ENCODE assay signal across 15 mouse cellular contexts in genomic region chr4:133620668-133621067, GRCm38 (mm10). TPM values are rescaled to one million over a fixed set of nuclear protein-coding genes. Genes with fewer than 3 reads are reported as not detected.
DNase-seq lines count a peak whose midpoint lies in the region; ATAC-seq and TF ChIP-seq lines count a peak whose summit lies in the region.
"Had no signal": no experiment of that assay in that cellular context is flagged by ENCODE, and none has a peak within 500 bp of the region (broad histone marks: within the 10 kb centered on the region; RNA-seq: fewer than 3 reads in every experiment).

No protein-coding gene starts in this region.

- no peak overlapping the region for H3K4me3 ChIP-seq in liver, embryonic 13.5 days (replicated peaks)
- no peak overlapping the region for H3K4me3 ChIP-seq in ES-E14 (ENCODE audit: insufficient read depth in 1 of 2, low read depth in 1 of 2, low read length in 2 of 2, poor library complexity in 1 of 2, severe bottlenecking in 1 of 2)
- H3K4me3 ChIP-seq: forebrain, embryonic 13.5 days; limb, embryonic 15.5 days; midbrain, embryonic 10.5 days; myocyte had no signal

- WGBS in liver, embryonic 13.5 days (ENCODE audit: insufficient replicate concordance), result 68% methylated on average over 8 of the region's 8 CpGs

- no peak for ATAC-seq in liver, embryonic 13.5 days (ENCODE audit: low read depth)
- peak; percentile 23 for ATAC-seq in neutrophil, adult 5-6 weeks (ENCODE audit: extremely low read depth, insufficient number of reproducible peaks, low FRiP score, poor library complexity, severe bottlenecking)
- ATAC-seq: forebrain, embryonic 13.5 days had no signal

- DNase-seq in liver, embryonic 13.5 days, result no peak
- DNase-seq in liver (no peak), ES-E14 (ENCODE audit: low read depth, low spot score) (no peak)
- peak; percentile 87 for DNase-seq in CD4-positive helper T cell, adult 2 months (ENCODE audit: low read depth, low spot score)
- no peak for DNase-seq in cerebellum, postnatal 4 days (ENCODE audit: low spot score in 2 of 2)
- DNase-seq in retina, embryonic 14.5 days (ENCODE audit: low spot score), result no peak
- DNase-seq: adrenal gland, postnatal 36 days; cerebellum, adult 11 months; lung, postnatal 14 days; right cerebral cortex, postnatal 4 days had no signal

- peaks cover 45% of the 10 kb centered on the region for H3K4me1 ChIP-seq in liver, embryonic 13.5 days (replicated peaks)
- H3K4me1 ChIP-seq in ES-E14 (ENCODE audit: control insufficient read depth in 2 of 2, insufficient read depth in 2 of 2, low read length in 2 of 2, poor library complexity in 1 of 2), result peaks cover 7 to 31% of the 10 kb centered on the region in 2 experiments; a peak in 3 of 4 replicates
- H3K4me1 ChIP-seq: forebrain, embryonic 13.5 days; limb, embryonic 15.5 days had no signal

- no peaks in the 10 kb centered on the region for H3K9me3 ChIP-seq in liver, embryonic 13.5 days (replicated peaks)
- H3K9me3 ChIP-seq in ES-E14 (ENCODE audit: control insufficient read depth, insufficient read depth, low read depth, low read length), result no peaks in the 10 kb centered on the region
- H3K9me3 ChIP-seq: forebrain, embryonic 13.5 days; limb, embryonic 15.5 days; midbrain, embryonic 10.5 days had no signal

- in situ Hi-C loops in ES-E14 (cut with MboI; ENCODE audit: low sequenced_read_pairs in 2 of 2, unreplicated experiment in 2 of 2), result no loop called here

- H3K4me2 ChIP-seq in liver, embryonic 13.5 days, result no peak overlapping the region
- H3K4me2 ChIP-seq: forebrain, embryonic 13.5 days; limb, embryonic 15.5 days had no signal

- H3K9ac ChIP-seq in liver, embryonic 13.5 days, result no peak overlapping the region
- H3K9ac ChIP-seq in ES-E14 (ENCODE audit: insufficient read depth, low read depth, low read length, poor library complexity, severe bottlenecking), result peak overlapping the region; percentile 15; the same call in 1 of the 2 replicates
- H3K9ac ChIP-seq: forebrain, embryonic 13.5 days; limb, embryonic 15.5 days had no signal

- H3K27me3 ChIP-seq in liver, embryonic 13.5 days, result no peaks in the 10 kb centered on the region
- H3K27me3 ChIP-seq: forebrain, embryonic 13.5 days; limb, embryonic 15.5 days had no signal

- 0 out of 2 replicates have a peak overlapping the region, but pooled peaks have one; percentile 9 for H3K27ac ChIP-seq in liver, embryonic 13.5 days
- H3K27ac ChIP-seq in ES-E14 (ENCODE audit: insufficient read depth, low read depth, low read length, poor library complexity, severe bottlenecking), result peak overlapping the region; percentile 16; the same call in 1 of the 2 replicates
- H3K27ac ChIP-seq: forebrain, embryonic 13.5 days; limb, embryonic 15.5 days; midbrain, embryonic 10.5 days had no signal

- peaks cover 5% of the 10 kb centered on the region; the same call in 1 of the 2 replicates for H3K36me3 ChIP-seq in liver, embryonic 13.5 days
- peaks cover 4% of the 10 kb centered on the region; the same call in 1 of the 2 replicates for H3K36me3 ChIP-seq in ES-E14 (ENCODE audit: control insufficient read depth, insufficient read depth, low read length, poor library complexity, severe bottlenecking)

TF ChIP-seq in ES-E14, 5 proteins besides CTCF, POLR2A, EP300 and RAD21:
- no peak for TF ChIP-seq HCFC1 (IDR thresholded peaks at IDR 0.05; ENCODE audit: borderline replicate concordance, insufficient read depth, low read length)
- TF ChIP-seq ZNF384 (IDR thresholded peaks at IDR 0.05; ENCODE audit: low read depth, low read length), result no peak
- no peak for TF ChIP-seq MAFK (IDR thresholded peaks at IDR 0.05; ENCODE audit: insufficient read depth, low read depth, low read length)
- no peak for TF ChIP-seq CHD2 (IDR thresholded peaks at IDR 0.05; ENCODE audit: low read depth, low read length)
- TF ChIP-seq ZC3H11A (IDR thresholded peaks at IDR 0.05; ENCODE audit: borderline replicate concordance, low read depth, low read length), result no peak
TF ChIP-seq in ES-E14: peak in this region for 0.

RNA-seq across cellular contexts. Expression of gene Sfn, which starts 18.7 kb away (rescaled TPM):
- 0.77 and 0.92 TPM in 2 replicates for polyA plus RNA-seq in liver, embryonic 13.5 days (2015; fragmentation: Nextera tagmentation; extraction: Ambion mirVana)
- 35.8 and 46.6 TPM in 2 replicates for total RNA-seq in ES-E14 (2012; rRNA removed)
- total RNA-seq in neutrophil, adult 5-6 weeks (2017), result 48.1 and 58.3 TPM in 2 replicates

RNA-seq across cellular contexts. Expression of gene Zdhhc18, which starts 29.3 kb away (rescaled TPM):
- polyA plus RNA-seq in liver, embryonic 13.5 days (2015; fragmentation: Nextera tagmentation; extraction: Ambion mirVana), result 1.0 and 1.1 TPM in 2 replicates
- 39.0 and 55.8 TPM in 2 replicates for total RNA-seq in ES-E14 (2012; rRNA removed)
- 91.5 and 99.5 TPM in 2 replicates for total RNA-seq in neutrophil, adult 5-6 weeks (2017)

RNA-seq across cellular contexts. Expression of gene Gpn2, which starts 36.5 kb away (rescaled TPM):
- polyA plus RNA-seq in liver, embryonic 13.5 days (2015; fragmentation: Nextera tagmentation; extraction: Ambion mirVana), result 12.5 and 13.5 TPM in 2 replicates
- 39.5 and 52.6 TPM in 2 replicates for total RNA-seq in ES-E14 (2012; rRNA removed)
- 12.1 and 22.1 TPM in 2 replicates for total RNA-seq in neutrophil, adult 5-6 weeks (2017)

RNA-seq across cellular contexts. Expression of gene Gpatch3, which starts 46.1 kb away (rescaled TPM):
- 4.3 and 4.6 TPM in 2 replicates for polyA plus RNA-seq in liver, embryonic 13.5 days (2015; fragmentation: Nextera tagmentation; extraction: Ambion mirVana)
- total RNA-seq in ES-E14 (2012; rRNA removed), result 14.4 and 19.9 TPM in 2 replicates
- total RNA-seq in neutrophil, adult 5-6 weeks (2017), result 26.7 and 37.9 TPM in 2 replicates

RNA-seq across cellular contexts. Expression of gene Pigv, which starts 51.8 kb away (rescaled TPM):
- 5.8 and 7.3 TPM in 2 replicates for polyA plus RNA-seq in liver, embryonic 13.5 days (2015; fragmentation: Nextera tagmentation; extraction: Ambion mirVana)
- total RNA-seq in ES-E14 (2012; rRNA removed), result 11.6 and 14.5 TPM in 2 replicates
- 13.2 and 22.0 TPM in 2 replicates for total RNA-seq in neutrophil, adult 5-6 weeks (2017)
